Mouse (Mus musculus): ENCODE results near the gene Mta1. TPM values are rescaled to one million over a fixed set of nuclear protein-coding genes. Genes with fewer than 3 reads are reported as not detected.

Mta1 gene
- total and polyA plus RNA-seq, 3 experiments, result 76.6 to 164 (median 102) TPM

GRCm38 (mm10) chr12:113149341-113149740 is 51.3 kb downstream of the Mta1 start:
- no peak for DNase-seq

- DNase-seq, result no peak
Measured at GRCm38 (mm10) chr12:113149896-113150295, 51.8 kb downstream of the Mta1 start.

- DNase-seq, result no peak
Measured at GRCm38 (mm10) chr12:113150591-113150990, 52.5 kb downstream of the Mta1 start.

GRCm38 (mm10) chr12:113151046-113151445 is 53.0 kb downstream of the Mta1 start:
- DNase-seq, result no peak

DNA sequence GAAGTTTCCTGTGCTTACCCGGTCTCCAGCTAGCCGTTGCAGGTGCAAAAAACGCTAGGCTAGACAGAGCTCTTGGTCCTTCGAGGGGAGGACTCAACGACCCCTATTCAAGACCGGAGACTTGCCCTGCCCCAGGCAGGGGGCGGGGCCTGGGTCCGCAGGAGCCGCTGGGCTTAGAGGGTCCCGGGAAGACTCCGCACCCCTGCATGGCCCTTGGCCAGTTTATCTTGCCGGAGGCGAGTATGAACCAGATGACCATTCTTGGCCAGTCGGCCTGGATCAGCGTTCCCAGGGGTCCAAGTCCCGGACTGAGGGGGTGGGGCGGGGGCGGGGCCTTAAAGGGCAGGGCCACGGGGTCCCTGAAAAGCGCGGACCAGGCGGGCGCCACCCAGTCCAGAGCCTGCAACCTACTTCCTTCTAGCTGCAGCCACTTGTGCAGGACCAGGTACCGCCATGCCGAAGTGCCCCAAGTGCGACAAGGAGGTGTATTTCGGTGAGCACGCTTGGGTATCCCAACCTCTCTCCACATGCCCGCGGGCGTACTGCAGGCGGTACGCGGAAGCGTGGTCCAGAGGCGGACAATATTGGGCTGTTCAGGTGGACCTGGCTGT is 53.7 kb downstream of the Mta1 start:
- peak; percentile 35 for DNase-seq

DNA sequence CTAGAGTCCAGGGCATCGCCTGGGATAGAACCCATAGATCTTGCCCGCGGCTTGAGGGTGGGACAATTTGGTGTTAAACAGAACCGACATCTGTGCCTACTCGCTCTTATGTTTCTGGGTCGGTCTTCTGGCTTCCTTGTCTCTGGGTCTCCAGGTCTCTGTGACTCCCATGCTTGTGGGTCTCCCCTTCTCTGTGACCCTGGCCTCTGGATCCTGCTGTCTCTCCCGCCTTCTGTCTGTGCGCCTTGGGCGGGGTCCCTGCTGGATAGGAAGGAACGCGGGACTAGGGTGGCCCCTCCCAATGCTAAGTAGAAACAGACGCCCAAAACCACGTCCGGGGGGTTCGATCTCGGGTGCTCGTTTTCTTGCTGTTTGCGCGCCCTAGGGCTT is 54.2 kb downstream of the Mta1 start:
- DNase-seq, result no peak

DNA sequence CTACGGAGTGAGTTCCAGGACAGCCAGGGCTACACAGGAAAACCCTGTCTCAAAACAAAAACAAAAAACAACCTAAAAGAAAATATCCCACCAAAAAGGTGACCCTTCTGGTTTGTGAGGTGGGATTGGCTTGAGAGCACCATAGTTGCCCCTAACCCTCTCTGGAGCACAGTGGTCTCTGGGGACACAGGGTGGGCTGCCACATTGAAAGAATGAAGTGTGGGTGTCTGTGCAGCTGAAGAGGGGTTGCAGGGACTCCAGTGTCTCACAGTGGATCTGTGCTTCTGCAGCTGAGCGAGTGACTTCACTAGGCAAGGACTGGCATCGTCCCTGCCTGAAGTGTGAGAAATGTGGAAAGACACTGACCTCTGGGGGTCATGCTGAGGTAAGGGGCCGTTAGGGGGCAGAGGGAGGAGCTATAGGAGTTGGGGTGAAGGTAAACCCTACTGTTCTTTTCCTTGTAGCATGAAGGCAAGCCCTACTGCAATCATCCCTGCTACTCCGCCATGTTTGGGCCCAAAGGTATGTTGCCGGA is 55.0 kb downstream of the Mta1 start:
- no peak for DNase-seq

GRCm38 (mm10) chr12:113153971-113154370 is 55.9 kb downstream of the Mta1 start:
- no peak for DNase-seq

DNA sequence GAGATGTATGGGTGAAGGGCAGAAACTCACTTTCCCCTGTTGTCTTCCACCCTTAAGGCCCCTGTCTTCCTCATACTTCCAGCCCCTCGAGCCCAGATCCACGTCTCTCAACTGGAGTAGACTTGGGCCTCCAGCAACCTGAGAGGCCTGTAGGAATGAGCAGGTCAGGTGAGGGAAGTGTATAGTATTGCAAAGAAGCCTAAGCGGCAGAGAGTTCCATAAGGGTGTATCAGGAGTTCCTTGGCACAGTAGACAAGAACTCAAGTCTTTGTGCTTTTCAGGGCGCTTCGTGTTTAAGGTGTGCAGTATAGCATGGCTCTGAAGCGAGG is 56.6 kb downstream of the Mta1 start:
- no peak for DNase-seq

GRCm38 (mm10) chr12:113155076-113155771 is 57.1 kb downstream of the Mta1 start:
- peak; percentile 73 for DNase-seq

DNA sequence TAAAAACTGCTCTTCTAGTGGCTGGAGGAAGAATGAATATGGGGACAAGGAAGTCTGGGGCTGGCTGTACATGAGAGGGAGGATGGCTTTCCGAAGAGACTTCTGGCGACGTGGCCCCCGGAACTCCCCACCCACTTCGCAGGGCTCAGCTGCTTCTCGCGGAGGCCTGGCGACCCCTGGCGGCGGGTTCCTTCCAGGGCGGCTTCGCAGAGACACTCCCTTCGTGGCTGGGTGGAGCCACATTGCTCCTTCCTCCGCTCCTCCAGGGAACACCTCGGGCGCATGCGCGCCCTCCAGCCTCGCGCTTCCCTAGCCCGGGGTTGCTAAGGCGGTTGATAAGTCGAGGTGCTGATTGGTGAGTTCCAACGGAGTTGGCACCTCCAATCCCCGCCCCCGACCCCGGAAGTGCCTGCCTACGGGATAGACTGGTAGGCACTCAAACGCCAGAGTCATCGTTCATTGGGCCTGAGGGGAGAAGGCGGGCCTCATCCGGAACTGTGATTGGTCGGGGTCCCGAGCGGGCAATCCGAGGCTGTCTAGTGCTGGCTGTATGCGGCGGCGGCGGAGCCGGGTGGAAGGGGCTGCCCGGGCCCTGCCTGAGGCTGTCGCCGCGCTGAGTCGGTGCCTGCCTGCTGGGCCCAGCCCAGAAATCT is 57.9 kb downstream of the Mta1 start, which contains the start of gene Tedc1:
Gene Tedc1 (plus strand): TSS at position 535 of the 653 bp plus-strand sequence.
- DNase-seq, result peak; percentile 99

DNA sequence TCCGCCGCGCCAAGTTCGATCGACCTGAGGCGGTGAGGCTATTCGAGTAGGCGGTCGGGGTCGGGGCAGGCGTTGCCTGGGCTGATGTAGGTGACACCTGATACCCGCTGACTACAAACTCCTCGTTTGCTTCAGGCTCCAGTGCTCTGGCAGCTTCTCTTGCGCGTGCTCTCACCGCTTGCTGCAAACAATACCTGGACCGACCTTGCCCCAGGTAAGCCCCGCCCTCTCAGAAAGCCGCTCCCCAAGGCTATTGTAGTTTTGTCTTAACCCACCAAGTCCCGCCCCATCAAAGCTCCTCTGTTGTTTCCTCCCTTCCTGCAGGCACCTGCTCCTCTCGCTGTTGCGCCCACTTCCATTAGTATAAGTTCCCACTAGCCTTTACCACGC is 58.5 kb downstream of the Mta1 start:
- DNase-seq, result no peak

DNA sequence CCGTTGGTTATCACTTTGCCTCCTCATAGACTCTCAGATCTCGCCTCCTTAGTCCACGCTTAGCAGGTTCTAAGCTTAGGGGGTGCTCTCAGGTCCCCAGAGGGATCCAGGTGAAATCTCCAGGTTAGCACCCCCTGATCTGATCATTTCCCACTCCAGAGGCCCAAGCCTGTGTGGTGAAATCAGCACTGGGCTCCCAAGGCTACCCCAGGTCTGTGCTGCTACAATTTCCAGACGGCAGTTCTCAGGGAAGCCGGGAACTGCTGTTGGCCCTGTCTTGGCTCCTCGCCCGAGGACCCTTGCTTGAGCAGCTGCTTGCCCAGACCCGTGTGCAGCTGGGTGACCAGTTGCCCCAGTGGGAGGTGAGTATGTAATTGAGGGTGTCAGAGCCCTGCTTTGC is 58.9 kb downstream of the Mta1 start:
- DNase-seq, result no peak

DNA sequence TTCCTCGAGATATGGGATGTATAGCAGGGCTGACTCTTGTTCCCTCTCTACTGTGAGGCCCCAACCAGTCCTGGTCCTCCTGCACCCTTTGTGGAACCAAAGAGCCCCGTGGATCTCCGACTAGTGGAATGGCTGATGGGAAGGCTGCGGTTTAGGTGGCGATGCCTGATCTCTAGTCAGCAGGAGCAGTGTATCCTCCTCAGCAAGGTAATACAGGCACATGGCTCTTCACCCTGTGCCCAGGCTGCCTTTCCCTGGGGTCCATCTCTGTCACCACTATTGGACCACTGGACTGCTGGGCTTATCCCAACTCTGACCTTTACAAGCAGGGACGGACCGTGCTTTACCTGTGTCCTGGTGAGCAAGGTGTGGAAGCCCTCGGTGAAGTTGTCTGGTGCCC is 59.4 kb downstream of the Mta1 start:
- no peak for DNase-seq

- no peak for DNase-seq
Measured at GRCm38 (mm10) chr12:113157971-113158370, 59.9 kb downstream of the Mta1 start.

DNA sequence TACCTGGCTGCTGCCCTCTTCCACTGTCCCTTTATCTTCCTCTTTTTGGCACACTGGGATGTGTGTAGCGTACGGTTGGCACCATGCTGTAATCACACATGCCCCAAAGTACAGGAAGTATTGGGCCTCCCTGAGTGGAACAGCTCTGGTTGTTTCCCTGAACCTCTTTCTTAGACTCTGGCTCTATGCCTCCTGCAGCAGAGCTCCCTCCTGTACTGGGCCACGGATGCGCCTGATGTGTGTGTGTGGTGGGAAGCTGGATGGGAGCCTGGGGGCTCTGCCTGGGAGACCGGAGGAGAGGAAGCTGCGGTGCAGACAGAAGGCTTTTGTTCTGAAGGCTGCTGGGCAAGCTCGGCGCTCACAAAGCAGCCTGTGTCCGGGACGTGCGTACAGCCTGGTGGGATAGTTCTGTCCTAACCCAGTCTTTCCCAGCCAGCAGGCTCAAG is 65.5 kb downstream of the Mta1 start:
- no peak for DNase-seq

GRCm38 (mm10) chr12:113168031-113168536 is 70.0 kb downstream of the Mta1 start:
- no peak for DNase-seq

- DNase-seq, result no peak
Measured at GRCm38 (mm10) chr12:113176960-113177725, 79.1 kb downstream of the Mta1 start.

DNA sequence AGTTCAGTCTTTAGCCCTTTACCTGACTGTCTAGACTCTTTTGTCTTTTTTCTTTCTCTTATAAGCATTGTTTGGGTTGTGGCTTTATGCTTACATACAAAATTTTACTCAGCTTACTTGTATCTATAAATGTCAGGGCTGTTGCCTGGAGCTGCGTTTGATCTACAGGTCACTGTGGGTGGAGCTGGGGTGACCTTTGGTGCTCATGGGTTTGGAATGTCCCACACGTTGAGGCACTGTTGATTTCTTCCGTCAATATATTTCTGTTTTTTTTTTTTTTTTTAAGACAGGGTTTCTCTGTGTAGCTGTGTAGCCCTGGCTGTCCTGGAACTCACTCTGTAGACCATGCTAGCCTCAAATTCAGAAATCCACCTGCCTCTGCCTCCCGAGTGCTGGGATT is 82.9 kb downstream of the Mta1 start:
- peak; percentile 76 for DNase-seq

DNA sequence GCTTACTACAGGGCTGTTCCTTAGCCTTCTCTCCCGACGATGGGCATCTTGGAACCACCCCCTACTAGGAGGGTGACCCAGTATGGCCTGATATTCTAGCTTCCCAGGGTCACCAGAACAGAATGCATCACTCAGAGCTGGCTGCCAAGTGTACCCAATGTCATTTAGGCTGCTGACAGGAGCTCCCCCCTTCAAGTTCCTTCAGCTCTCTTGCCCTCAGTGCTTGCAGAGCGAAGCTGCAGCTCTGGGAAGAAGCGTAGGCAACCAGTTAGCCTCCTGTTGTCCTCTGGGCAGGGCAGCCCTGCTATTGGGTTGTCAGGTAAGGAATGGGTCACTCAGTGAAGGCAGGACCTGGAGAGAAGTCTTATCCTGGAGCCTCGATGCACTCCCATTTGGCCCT is 86.9 kb downstream of the Mta1 start:
- no peak for DNase-seq

DNA sequence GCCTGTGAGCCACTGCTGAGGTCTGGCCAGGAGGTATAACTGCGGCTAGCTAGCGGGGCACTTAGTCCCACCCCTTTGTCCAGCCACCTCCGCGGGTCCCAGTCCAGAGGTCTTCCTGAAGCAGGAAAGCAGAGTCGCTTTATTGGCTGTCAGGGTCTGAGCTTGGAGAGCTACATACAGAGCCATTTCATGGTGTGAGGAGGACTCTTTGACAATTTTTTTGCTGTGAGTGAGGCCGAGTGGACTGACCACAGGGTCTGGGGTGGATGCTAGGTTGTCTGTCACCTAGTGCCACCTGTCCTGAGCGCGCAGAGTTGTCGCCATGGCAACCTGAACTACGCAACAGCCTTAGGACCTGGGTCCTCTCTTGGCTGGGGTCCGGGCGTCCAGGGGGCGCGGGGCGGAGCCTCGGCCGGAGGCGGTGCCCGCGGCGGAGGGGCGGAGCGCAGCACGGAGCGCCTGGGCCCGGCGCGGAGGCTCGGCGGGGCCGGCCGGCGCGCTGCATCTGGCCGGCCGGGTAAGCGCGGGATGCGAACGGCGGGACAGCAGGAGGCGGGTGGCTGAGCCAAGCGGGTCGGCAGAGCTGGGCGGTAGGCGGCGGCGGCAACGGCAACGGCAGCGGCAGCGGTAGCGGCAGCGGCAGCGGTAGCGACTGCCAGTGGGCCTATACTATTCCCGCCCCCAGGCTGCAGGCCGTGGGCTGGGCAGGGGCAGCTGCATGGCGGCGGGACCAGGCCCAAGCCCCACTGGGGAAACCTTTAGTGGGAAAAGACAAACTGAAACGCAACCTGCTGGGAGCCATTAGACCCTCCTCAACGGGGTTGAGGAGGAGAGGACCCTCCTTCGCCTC is 87.6 kb downstream of the Mta1 start, which contains the start of gene Tmem121:
Gene Tmem121 (plus strand): TSS at position 489 of the 850 bp plus-strand sequence.
- peak; percentile 60 for DNase-seq
